In the genomic region with DNA sequence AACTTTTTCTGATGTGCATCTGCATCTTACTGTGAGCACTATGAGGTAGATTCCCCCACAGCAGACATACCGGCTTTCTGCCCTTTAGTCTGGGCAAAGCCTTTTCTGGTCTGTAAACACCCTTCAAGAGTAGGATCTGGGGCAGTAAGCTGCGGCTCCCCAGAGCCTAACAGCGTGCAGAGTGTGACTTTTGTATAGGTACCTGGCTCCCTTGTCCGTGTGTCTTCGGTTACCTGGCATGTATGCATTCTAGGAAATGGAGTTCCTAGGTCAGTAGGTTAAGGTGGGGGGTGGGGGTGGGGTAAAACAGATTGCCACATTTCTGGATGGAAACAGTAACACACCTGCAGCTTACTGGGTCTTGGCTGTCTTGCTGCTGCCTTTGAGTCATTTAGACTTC, we compare ENCODE assay signal across 14 mouse cellular contexts.
"Had no signal": no experiment of that assay in that cellular context is flagged by ENCODE, and none has a peak within 500 bp of the region (broad histone marks: within the 10 kb centered on the region; RNA-seq: fewer than 3 reads in every experiment).

No protein-coding gene starts in this region.

- H3K4me1 ChIP-seq: megakaryocyte, embryonic 14.5 days had no signal

- H3K4me3 ChIP-seq: kidney, embryonic 15.5 days; limb, embryonic 10.5 days; liver, embryonic 13.5 days; lung, embryonic 15.5 days; megakaryocyte, embryonic 14.5 days; midbrain, embryonic 15.5 days; neural tube, embryonic 12.5 days had no signal

- H3K9me3 ChIP-seq: kidney, embryonic 15.5 days; limb, embryonic 10.5 days; liver, embryonic 13.5 days; lung, embryonic 15.5 days; midbrain, embryonic 15.5 days; neural tube, embryonic 12.5 days had no signal

- H3K9ac ChIP-seq: kidney, embryonic 15.5 days; liver, embryonic 13.5 days; liver, postnatal 0 days; lung, embryonic 15.5 days; midbrain, embryonic 15.5 days; neural tube, embryonic 12.5 days had no signal

- H3K27me3 ChIP-seq: kidney, embryonic 15.5 days; liver, embryonic 13.5 days; lung, embryonic 15.5 days; midbrain, embryonic 15.5 days; neural tube, embryonic 12.5 days had no signal

- ATAC-seq: liver, postnatal 0 days had no signal

- DNase-seq: kidney, adult 2 months; kidney, postnatal 14 days; liver, embryonic 13.5 days; liver, postnatal 0 days; lung, postnatal 14 days; retina, postnatal 1 day; thymus, postnatal 36 days had no signal

- H3K36me3 ChIP-seq: kidney, embryonic 15.5 days; liver, embryonic 13.5 days; lung, embryonic 15.5 days; midbrain, embryonic 15.5 days; neural tube, embryonic 12.5 days had no signal

- H3K4me2 ChIP-seq: kidney, embryonic 15.5 days; liver, embryonic 13.5 days; lung, embryonic 15.5 days; midbrain, embryonic 15.5 days; neural tube, embryonic 12.5 days had no signal

- H3K27ac ChIP-seq: kidney, embryonic 15.5 days; limb, embryonic 10.5 days; liver, embryonic 13.5 days; lung, embryonic 15.5 days; macrophage; midbrain, embryonic 15.5 days; neural tube, embryonic 12.5 days had no signal
